Mouse (Mus musculus): ENCODE results near the gene Myo10.

The Myo10 gene

DNA sequence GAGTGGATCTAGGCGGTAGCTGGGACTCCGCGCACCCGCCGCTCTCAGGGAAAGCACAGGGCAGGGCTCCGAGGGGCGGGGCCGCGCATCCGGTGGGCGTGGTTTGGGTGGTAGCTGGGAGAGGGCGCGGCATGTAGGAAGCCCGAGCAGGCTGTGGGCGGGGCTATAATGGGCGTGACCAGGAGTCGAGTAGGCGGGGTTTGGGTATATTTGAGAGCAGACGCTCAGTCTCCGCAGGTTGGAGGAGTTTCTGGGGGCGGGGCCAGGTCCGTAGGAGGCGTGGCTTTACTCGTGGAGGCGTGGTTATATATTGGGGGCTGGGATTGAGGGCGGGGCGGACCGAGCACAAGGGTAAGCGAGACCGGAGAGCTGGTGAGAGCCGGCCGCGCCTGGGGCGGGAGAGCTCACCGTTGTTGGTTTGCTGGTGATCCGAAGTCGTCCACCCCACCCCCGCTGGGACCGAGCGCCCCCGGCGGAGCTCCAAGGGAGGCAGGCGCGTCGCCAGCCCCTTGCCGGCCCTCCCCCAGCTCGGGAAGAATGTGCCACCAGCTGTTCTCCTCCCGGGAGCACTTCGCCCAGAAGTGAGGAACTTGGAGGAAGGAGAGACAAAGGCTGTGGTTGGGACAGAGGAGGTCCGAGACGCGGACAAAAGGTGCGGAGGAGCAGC lies at the start of gene Myo10:
Gene Myo10 (plus strand): TSS at position 326 of the 667 bp plus-strand sequence.
- DNase-seq (ENCODE audit: low read depth), result peak; percentile 99

GRCm38 (mm10) chr15:25573113-25573512 lies 49.2 kb upstream of the Myo10 start:
- DNase-seq (ENCODE audit: low read depth), result no peak

GRCm38 (mm10) chr15:25573876-25574601 lies 48.3 kb upstream of the Myo10 start:
- DNase-seq (ENCODE audit: low read depth), result no peak

GRCm38 (mm10) chr15:25577327-25578051 lies 44.8 kb upstream of the Myo10 start:
- no peak for DNase-seq (ENCODE audit: low read depth)

DNA sequence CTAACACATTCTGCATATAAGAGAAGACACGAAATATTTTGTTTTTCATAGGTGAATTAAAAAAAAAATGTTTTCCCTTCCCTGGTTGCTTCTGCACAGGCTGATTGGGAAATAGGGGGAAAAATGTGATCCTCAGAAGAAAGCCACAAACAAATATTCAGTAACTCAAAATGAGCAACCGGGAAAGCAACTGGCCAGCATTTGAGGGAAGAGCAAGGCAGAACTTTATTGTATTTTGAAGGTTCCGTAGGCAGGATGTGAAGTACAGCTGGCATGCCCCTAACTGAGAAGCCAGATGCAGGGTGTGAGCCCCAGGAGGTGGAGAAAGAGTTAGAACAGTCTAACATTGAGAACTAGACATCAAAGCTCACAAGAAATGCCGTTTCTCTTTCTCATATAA lies 44.0 kb upstream of the Myo10 start:
- DNase-seq (ENCODE audit: low read depth), result no peak

- DNase-seq (ENCODE audit: low read depth), result no peak
Observed at GRCm38 (mm10) chr15:25580731-25581130, 41.6 kb upstream of the Myo10 start.

- DNase-seq (ENCODE audit: low read depth), result no peak
Observed at GRCm38 (mm10) chr15:25582055-25582454, 40.3 kb upstream of the Myo10 start.

DNA sequence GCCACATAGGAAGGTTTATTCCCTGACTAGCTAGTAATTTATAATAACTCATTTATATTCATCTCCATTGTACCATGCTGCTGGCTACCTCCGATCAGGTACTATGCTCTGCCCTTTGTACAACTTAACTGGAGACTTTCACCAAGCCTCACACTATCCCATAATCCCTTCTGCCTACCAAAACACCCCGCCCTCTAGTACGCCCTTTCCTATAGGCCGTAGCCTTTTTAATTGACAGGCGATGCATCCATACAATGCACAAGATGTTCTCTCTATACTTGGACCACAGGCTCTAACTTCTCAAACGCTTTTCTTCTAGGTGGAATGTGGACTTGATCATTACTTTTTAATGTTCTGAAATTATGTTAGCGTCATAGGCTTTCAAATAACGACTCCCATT lies 39.0 kb upstream of the Myo10 start:
- DNase-seq (ENCODE audit: low read depth), result no peak

DNA sequence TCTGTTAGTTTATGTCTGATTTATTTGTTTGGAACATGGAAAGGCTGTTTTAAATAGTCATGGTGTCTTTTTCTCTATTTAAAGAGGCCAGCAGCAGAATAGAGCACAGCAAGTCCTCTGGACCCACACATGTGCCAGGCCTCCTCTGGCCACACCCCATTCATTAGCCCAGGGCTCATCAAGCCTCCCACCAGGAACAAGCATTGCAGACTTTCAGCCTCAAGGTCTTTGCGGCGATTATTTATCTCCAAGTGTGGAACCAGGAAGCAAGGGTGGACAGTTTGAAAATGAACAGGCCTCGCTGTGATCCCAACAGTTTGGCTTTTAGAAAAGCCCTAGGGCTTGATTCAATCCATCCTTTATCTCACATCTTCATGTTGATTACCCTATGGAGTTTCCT lies 35.5 kb upstream of the Myo10 start:
- DNase-seq (ENCODE audit: low read depth), result no peak

- no peak for DNase-seq (ENCODE audit: low read depth)
Observed at GRCm38 (mm10) chr15:25587943-25588342, 34.4 kb upstream of the Myo10 start.

DNA sequence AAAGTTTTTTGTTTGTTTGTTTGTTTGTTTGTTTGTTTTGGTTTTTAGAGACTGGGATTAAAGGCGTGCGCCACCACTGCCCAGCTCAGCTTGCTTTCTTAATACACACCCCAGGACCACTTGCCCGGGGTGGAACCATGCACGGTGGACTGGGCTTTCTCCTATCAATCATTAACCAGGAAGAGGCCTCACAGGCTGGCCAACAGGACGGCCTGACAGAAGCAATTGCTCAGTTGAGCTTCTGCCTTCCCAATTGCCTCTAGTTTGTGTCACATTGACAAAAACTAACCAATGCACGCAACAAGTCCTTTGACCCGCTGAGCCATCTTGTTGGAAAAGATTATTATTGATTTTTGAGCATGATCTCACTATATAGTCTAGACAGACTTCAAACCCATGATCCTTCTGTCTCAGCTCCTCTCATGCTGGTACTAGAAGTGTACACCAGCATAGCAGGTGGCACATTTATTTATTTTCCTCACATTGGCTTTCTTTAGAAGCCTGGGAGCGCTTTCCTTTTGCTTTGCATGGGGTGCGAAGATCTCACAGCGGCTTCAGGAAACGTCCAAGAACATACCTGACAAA lies 32.9 kb upstream of the Myo10 start:
- DNase-seq (ENCODE audit: low read depth), result no peak

- no peak for DNase-seq (ENCODE audit: low read depth)
Observed at GRCm38 (mm10) chr15:25589916-25590315, 32.4 kb upstream of the Myo10 start.

DNA sequence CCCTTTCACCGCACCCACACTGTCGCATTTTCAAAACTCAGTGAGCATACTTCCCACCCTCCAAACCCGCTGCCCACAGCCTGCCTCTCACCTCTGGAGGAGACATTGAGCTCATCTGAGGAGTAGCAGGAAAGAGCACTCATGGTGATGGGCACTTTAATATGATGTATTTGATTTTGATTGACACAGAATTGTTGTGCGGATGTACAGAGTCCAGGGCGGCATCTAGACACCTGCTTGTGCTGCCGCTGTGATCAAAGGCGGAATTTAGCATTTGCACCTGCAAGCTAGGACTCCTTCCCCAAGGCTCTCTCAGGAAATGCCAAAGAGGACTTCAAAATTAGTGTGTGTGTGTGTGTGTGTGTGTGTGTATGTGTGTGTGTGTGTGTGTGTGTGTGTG lies 31.4 kb upstream of the Myo10 start:
- DNase-seq (ENCODE audit: low read depth), result no peak

GRCm38 (mm10) chr15:25591964-25592363 lies 30.4 kb upstream of the Myo10 start:
- no peak for DNase-seq (ENCODE audit: low read depth)

DNA sequence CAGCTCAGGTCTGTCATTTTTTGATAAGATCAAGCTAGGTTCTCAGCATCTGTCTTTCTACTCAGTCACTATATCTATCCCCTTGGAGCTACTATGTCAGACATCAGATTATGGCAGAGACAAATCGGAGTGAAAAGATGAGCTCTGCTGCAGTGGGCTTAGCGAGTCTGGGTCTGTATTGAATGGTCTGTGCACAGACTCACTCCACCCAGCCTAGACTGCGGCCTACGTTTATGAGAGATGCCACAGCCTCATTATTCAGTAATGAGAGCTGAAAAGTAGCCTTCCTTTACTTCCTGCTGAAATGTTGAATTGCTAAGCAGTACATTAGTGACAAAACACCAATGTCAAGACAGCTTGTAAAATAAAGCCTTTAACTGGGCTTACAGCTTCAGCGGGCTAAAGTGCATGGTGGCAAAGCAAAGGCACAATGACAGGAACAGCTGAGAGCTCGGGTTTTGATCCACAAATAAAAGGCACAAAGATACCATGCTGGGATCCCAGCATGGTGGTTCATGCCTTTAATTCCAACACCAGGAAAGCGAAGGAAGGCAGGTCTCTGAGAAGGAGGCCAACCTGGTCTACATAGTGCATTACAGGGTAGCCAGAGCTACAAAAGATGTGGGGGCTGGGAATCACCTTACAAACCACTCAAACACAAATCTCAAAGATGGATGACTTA lies 28.7 kb upstream of the Myo10 start:
- DNase-seq (ENCODE audit: low read depth), result no peak

DNA sequence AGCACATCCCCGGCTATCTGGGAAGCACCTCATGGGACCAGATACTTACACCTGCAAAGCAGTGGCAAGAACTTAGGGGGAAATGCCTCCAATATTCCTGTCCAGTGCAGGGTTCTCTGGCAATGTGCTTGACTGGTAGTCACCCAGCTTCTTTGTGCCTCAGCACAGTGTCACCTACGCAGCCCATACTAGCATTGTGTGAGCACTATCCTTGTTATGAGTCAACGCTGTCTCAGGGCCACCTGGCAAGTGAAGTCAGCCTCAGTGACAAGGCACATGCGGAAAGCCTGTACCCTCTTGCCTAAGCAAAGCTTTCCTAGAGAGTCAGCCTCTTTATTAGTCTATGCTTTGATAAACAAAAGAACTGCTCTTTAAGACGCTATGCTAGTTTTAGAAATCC lies 24.0 kb upstream of the Myo10 start:
- no peak for DNase-seq (ENCODE audit: low read depth)

DNA sequence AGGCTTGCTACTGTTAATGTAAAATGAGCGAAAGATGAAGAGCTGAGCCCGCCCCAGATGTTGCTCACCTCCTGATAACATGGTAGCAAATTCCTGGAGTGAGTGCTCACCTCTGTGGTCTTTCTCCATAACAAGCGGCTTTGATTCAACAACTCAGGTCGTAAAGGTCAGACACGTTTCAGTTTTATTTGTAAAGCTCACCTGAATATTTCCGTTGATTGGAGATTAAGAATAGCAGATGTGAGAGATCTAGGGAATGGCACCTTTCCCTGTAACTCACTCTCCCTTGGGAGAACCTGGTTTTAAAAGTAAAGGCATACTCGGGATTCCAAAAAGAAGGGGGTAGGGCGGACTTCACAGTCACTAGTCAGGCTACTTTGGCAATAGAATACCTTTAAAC lies 20.0 kb upstream of the Myo10 start:
- no peak for DNase-seq (ENCODE audit: low read depth)

DNA sequence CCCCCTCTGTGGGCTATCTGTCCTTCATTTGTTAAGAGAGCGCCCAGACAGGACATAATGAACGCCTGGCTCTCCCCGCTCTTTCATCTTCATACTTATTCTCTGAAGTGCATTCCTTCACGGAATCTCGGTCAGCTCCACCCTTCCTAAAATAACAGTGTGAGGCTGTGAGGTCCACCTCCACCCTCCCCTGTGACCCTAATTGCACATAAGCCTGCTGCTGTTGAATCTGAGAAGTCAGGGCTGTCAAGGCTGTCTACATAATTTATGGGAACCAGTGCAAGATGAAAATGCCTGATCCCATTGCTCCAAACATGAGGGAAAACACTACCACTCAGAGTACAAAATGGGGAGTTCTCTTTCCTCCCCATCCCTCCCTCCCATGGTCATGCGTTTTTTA lies 19.0 kb upstream of the Myo10 start:
- no peak for DNase-seq (ENCODE audit: low read depth)

GRCm38 (mm10) chr15:25604231-25604630 lies 18.1 kb upstream of the Myo10 start:
- no peak for DNase-seq (ENCODE audit: low read depth)

- no peak for DNase-seq (ENCODE audit: low read depth)
Observed at GRCm38 (mm10) chr15:25605376-25605775, 16.9 kb upstream of the Myo10 start.

DNA sequence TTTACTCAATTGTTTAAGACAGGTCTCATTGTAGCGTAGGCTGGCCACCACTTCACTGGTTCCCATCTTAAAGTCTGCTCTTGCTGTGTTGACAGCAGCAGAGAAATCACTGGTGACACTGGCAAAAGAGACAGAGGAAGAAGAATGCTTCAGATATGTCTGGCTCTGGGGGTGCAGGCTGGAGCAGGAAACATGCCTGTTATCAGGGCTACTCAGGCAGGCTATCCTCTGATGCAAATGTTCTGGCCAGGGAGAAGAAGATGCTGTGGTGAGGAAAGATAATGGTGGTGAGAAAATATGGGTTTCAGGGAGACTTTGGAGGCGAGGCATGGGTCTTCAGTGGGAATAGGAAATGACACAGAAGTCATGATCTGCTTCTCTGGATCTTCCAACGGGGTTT lies 13.6 kb upstream of the Myo10 start:
- no peak for DNase-seq (ENCODE audit: low read depth)

- DNase-seq (ENCODE audit: low read depth), result no peak
Observed at GRCm38 (mm10) chr15:25609253-25609652, 13.1 kb upstream of the Myo10 start.

All from c-Kit-positive CD71-negative TER-119-negative erythroid progenitor cells, embryonic 14.5 days (primary cell).